Mouse (Mus musculus) testis, adult 2 months (tissue): ENCODE measurements around the gene Ndel1.

Source experiments
- CTCF ChIP-seq: fragments of 200-500 bp; IDR thresholded peaks from 2 replicates; pipeline ENCODE4 v1.5.1; 2012; ENCODE audit warnings: low read depth, mild to moderate bottlenecking, inconsistent platforms, low read length, moderate library complexity; ENCODE audit not compliant: control insufficient read depth, insufficient read depth, insufficient replicate concordance
- POLR2A ChIP-seq: fragments of 200-500 bp; IDR thresholded peaks from 2 replicates; pipeline ENCODE4 v1.6.1; 2012; ENCODE audit warnings: low read depth, mild to moderate bottlenecking, inconsistent platforms, low read length, moderate library complexity; ENCODE audit not compliant: control insufficient read depth

DNA sequence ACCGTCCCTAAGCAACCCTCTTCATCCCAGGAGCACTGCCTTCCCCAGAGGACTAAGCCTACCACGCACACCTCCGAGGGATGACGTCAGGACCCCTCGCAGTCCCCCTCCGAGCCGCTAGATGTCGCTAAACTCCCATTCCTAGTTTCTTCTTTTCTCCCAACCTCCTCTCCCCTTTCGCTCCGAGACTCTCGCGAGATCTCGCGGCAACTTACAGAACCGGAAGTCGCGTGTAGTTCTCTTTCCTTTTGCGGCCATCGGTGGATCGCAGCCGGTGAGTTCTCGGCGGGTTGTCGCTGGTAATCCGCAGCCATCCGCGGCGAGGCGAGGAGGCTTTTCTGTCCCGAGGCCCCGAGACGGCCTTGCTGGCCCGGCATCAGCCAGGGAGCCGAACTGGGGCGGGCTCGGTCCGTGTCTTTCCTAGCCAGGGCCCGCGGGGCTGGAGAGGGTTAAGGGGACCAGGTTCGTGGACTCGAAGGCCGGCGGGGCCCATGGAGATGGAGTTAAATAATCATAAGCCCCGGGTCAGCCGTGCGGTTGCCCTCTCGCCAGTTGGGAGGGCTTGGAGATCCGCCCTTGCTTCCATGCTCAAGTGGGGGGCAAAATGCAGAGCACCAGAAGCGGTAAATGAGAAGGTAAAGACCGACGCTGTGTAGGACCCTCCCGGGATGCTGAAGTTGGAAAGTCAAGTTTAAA lies 29.8 kb upstream of the Ndel1 start, which contains the start of gene Rpl26:
- peak; percentile 96; the same call in 1 of the 2 replicates for TF ChIP-seq CTCF
- TF ChIP-seq POLR2A, result peak; percentile 94
